Mouse (Mus musculus) adrenal gland, postnatal 4 days (tissue): ENCODE results near the gene Scrn1. TPM values are rescaled to one million over a fixed set of nuclear protein-coding genes. Genes with fewer than 3 reads are reported as not detected.

Source experiments
- DNase-seq, 2 experiments: peaks; one replicate each; pipeline ENCODE4 v3.0.0; 2021 to 2022; ENCODE audit warnings: low spot score in 2 of 2, mixed read lengths in 2 of 2
- total RNA-seq, 2 experiments: library from RNA; stranded (reverse); gene quantifications; 2 replicates each; pipeline ENCODE4 v1.2.3; 2021

Gene Scrn1
- total RNA-seq, 2 experiments from 2014 or later, result 29.9 to 33.5 TPM

DNA sequence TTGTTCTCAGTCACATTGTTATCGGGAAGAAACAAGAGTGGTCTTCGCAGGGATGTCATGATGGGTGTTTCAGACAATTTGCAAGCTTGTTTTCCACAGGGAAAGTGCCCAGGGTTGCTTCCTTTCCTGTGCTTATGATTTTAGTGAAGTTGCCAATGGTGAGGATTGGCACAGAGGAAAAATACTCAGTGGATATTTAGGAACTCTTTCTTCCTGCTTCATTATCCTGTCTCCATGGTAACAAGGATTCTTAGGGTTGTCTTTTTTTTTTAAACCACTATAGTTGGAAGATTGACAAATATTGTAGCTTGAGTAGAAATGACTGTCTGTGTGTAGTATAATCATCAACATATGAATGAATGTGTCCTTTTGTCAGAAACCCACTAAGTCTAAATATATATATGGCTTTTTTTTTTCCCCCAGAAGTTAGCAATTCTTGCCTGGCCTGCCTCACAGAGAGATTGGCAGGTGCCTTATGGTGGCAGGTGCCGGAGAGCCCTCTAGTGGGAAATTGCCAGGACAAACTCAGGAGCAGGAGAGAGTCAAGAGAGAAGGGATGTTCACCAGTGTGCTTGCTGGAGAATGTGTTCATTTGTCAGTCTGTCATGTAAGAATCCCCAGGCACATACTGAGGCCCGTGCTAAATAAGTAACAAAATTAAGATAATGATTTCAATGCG lies 87.5 kb downstream of the Scrn1 start:
- DNase-seq, result no peak

DNA sequence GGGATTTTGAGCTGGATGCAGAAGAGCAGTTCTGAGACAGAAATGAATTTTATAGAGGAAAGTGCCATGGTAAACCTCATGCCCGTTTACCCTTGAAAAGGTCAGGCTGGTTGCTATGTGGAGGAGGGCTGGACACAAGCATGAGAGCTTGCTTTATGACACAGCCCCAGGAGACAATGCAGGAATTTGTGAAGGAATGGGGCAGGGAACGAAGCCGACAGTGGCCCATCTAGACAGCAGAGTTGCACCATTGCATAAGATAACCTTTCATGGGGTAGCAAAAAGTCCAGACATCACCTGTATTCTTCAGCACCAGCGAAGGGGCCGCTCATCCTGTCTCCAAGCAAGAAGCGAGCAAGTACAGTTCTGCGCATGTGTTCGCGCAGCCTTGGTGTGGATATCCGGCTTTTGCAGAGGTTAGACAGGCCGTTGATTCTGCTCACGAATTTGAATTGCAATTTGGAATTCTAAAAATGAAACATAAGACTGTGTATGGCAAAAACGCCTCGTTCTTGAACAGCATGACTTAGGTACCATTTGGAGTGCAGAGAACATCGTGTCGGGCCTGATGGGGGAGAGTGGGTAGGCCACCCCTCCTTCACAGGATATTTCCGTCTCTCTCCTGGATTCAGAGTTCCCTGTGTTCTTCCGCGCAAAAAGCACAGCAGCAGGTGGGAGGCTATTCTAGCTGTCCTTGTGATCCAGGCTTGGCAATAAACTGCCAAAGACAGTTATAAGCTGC lies 90.2 kb downstream of the Scrn1 start:
- DNase-seq, result no peak

DNA sequence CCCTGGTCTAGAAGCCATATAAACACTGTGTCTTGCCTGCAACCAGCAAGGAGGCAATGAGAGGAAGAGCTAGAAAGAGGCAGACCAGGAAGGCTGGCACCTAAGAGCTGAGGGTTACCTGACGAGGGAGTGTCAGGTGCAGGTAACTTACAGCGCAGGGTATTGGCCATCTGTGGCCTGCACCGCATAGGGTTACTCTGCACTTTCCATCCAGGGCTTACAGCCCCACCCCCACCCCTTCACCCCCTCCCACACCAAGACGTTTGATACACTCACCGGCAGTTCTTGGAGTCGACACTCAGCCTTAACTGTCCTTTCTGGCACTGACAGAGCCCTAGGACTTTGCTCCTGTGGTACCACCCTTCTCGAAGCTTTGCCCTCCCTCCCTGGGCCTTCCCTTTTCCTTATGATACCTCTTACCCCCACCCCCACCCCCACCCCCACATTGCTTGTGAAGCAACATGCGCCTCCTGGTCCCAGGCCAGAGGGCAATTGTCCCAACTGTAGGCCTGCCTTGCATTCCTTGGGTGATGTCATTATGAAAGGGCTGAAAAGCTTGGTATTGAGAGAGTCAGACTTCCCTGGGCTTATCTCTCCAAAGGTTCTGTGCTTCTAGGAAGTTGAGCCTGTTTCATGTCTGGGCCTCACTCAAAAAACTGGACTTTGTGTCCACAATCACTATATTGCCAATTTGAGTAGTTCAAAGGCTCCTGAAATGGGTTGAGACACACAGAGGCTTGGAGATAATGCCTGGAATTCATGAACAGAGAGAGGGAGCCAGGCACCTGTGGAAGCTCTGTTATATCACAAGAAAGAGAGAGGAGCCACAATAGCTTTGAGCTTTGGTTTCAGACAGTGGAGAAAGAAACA lies 93.2 kb downstream of the Scrn1 start:
- no peak for DNase-seq

DNA sequence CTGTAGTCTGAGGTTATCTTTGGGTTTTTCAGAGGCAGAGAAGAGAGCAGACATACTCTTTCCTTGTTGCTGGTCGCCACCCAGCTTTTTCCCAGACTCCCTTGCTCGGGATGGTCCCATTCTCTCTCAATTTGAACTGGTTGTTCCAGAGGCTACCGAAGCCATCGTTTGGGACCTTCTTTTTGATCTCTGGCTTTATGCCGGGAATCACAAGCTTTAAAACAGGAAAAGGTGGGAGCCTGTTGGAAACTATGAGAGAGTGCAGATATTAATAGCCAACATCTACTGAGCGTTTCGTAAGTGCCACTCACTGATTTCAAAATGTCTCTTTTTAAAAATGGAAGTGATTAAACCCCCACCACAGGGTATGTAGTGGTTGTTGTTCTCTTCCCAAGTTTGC lies 94.4 kb downstream of the Scrn1 start:
- DNase-seq, result no peak

DNA sequence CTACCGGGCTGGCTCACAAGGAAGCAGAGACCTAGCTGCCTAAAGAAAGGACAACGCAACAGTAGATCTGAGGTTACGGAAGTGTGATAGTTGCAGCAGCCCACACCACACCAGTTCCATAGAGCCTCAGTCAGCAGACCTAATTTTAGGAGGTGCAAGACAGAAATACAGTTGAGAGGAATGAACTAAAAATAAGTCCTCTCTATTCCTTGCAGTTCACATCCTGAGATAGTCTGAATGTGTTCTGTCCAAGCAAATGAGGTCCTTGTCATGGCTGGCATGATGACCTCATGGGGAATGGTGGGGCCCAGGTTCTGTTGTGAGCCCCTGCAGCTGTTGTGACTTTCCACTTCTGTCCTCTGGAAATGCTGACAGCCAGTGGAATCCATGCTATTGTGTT lies 98.9 kb downstream of the Scrn1 start:
- no peak for DNase-seq

DNA sequence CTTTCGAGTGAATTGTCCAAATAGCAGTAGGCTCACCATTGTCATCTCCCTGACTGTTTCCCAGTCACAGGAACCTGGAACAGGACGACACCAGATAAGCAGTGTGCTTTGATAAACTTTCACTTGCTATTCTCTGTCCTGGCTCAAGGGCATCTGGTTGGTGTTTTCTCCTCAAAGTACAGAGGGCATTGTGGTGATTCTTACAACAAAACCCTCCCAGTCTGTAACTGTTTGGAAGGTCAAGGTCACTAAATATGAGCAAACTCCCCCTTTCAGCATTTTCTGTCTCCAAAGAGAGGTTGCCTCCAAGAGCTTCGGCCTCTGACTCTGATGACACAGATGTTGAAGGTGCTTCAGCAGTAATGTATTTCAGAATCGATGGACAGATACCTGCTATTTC lies 101.4 kb downstream of the Scrn1 start:
- no peak for DNase-seq

DNA sequence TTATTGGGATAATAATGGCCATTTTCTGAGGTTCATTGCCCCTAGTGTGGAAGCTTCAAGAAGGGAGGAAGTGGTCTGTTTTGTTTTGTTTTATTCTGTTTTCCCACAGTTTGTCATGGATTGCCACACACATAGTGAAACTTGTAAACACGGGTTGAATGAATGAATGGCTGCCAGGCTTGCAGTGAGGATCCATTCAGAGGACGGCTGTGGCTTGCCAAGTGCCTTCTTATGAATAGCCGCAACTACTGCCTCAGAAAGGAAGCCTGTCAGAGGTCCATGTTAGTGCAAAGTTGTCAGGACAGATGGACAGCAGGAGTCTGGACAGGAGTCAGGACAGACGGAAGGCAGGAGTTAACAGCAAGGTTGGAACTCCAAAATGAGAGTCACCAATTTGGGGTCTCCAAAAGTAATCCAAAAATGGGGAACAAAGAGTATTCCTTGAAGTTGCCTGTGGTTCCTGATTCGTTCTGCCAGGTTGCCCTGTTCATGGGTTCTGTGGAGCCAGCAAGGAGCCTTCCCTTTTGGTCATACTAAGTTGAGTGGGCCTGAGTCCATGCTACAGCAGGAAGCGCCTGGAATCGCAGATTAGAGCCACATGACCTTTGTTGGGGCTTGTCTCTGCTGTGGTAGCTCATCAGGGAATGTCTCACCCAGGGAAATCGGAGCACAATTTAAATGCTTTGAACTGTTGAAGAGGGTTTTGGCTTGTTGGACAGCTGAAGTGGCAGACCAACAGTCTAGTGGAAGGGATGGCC lies 102.4 kb downstream of the Scrn1 start:
- no peak for DNase-seq

DNA sequence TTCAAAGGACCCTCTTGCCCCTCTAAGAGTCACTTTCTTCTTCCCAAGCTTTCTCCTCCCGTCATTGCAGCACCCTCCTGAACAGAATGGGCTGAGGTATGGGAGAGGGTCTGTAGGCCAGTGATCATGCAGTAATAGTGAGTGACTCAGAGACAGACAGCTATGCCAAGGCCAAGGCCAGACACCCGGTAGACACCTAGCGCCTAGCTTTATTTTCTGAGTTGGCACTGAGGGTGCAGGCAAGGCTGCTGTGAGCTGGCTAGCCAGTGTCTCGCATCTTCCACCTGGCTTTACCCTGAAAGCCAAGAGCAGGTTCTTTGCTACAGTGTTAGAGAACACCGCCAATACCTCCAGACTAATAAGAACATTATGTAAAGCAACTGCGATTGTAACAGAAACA lies 103.5 kb downstream of the Scrn1 start:
- no peak for DNase-seq

DNA sequence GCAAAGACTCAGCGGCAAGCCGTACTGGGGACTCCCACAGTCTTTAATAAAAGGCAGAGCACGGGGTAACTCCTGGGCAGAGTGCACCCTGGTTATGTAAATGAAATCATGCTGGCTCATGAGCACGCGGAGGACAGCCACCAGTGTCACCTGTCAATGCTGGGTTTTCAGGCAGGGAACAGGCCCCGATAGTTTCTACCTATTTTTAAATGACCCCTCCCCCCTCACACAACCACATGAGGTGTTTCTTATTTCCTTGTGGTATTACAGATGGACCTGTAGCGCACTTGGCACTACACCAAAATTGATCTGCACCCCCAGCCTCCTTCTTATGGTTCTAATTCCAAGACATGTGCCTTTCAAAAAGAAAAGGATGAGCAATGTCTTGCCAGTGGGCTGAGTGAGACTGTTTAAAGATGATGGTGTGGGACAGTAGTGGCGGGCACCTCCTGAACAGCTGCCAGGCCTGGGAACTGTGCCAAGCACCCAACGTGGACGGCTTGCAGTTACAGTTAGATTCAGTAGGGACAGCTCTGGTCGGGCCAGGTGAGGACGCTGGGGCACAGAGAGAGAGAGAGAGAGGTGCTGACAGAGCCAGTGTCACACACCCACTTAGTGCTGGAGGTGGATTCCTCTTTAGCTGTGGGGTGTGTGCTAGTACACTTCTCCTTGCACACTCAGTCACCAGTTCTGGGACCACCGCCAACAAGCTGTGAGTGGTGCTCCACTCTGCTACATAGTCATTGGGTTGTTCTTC lies 105.2 kb downstream of the Scrn1 start:
- no peak for DNase-seq

DNA sequence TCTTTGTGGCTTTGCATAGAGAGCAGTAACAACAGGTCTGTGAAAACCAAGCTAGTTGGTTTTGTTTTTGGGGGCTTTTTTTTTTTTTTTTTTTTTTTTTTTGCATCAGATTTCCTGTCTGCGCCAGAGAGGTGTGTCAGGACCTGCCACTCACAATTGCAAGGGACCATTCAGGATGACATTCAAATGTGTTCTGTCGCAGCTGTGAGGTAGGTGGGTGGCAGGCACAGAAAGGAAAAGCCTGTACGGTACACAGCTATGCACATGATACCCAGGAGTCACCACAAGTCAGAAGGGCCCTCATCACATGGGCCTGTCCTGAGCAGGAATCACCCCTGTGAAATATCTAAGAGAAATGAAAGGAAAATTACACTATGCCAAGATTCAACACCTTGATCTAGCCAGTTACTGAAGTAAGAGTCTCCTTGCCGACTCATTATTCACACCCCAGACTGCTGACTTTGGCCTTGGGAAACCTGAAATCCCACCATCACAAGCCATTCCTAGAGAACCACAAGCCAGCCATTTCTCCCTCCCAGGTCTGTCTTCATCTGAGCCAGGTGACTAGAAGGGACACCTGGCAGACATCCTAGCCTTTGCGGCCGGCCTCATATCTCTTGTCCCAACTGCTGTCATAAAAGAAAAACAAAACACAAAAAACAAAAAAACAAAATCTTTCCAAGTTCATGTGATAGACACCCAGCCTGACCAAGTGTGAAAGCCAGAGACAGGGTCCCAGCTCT lies 105.9 kb downstream of the Scrn1 start:
- DNase-seq, result no peak

DNA sequence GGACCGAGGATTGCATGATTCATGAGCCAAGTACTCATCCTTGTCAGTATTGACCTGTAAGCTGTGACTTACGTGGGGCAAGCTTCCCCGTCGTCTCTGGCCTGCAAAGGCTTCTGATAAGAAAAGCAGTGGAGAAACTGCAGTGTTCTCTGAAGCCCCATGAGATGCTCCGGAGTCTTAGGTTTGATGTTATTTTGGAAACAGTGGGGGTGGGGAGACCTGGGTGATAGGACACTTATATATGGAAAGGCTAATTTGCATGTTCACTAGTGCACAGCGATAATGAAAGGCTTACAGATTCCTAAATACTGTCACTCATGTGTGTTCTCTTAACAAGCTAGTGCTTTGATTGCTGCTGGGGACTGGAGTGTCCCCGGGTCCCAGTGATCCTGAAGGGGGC lies 106.6 kb downstream of the Scrn1 start:
- no peak for DNase-seq

Other genes with a start within 250 kb of the Scrn1 start
- gene Prr15, start 240.7 kb downstream of the Scrn1 start, total RNA-seq, result 1 to 10 TPM; 6.3 to 7.7 TPM
- 1 to 10 TPM; 2.7 to 4.3 TPM for gene Wipf3, start 136.9 kb downstream of the Scrn1 start, total RNA-seq
- 10 to 100 TPM; 18.3 to 18.7 TPM for gene Plekha8, start 28.6 kb upstream of the Scrn1 start, total RNA-seq
- 10 to 100 TPM; 30.5 to 30.7 TPM for gene Fkbp14, start 30.8 kb upstream of the Scrn1 start, total RNA-seq
- gene Mturn, start 115.1 kb upstream of the Scrn1 start, total RNA-seq, result 10 to 100 TPM in 1 of 2 experiments, 1 to 10 TPM in 1; 8.2 to 13.5 TPM